Mouse (Mus musculus) thymus, adult 2 months (tissue): ENCODE measurements at regions not wholly inside any gene's neighbourhood (a gene's known extent, or its start where the extent isn't known, plus 50 kb on each side); places are given as distances from the start of the nearest gene placed in this dataset.

ENCODE experiments used
- CTCF ChIP-seq: fragments of 200-500 bp; IDR thresholded peaks from 2 replicates; pipeline ENCODE4 v1.5.1; 2012; ENCODE audit warnings: mild to moderate bottlenecking, control low read depth, low read length, moderate library complexity, borderline replicate concordance; ENCODE audit not compliant: control insufficient read depth, poor library complexity, insufficient read depth; ENCODE audit errors: extremely low read depth
- POLR2A ChIP-seq: fragments of 200-500 bp; IDR thresholded peaks from 2 replicates; pipeline ENCODE4 v1.6.1; 2012; ENCODE audit warnings: mild to moderate bottlenecking, low read length, control low read depth, moderate library complexity; ENCODE audit not compliant: control insufficient read depth, poor library complexity, insufficient read depth; ENCODE audit errors: extremely low read depth

GRCm38 (mm10) chr2:122949031-122949430 is 184.0 kb downstream of the Sqor start:
- TF ChIP-seq CTCF (no peak), POLR2A (no peak)
